Mouse (Mus musculus) heart, embryonic 10.5 days (tissue): ENCODE measurements around the gene Tmem19. TPM values are rescaled to one million over a fixed set of nuclear protein-coding genes. Genes with fewer than 3 reads are reported as not detected.
A peak's percentile ranks its signal among the peaks of the same experiment; 100 is the strongest.

Experiments used
- DNase-seq: peaks from one replicate; pipeline ENCODE4 v3.0.0-alpha.2; 2017; ENCODE audit warnings: low spot score
- H3K27ac ChIP-seq: fragments of 300-500 bp; sonication (generic); 2 replicates; pipeline ENCODE4 v1.5.1; 2016; ENCODE audit warnings: mild to moderate bottlenecking
- H3K27me3 ChIP-seq: fragments of 300-500 bp; sonication (generic); 2 replicates; pipeline ENCODE4 v1.6.1; 2016; ENCODE audit warnings: mild to moderate bottlenecking; ENCODE audit not compliant: poor library complexity, insufficient read depth, severe bottlenecking
- H3K36me3 ChIP-seq: fragments of 300-500 bp; sonication (generic); 2 replicates; pipeline ENCODE4 v1.6.1; 2016; ENCODE audit warnings: mild to moderate bottlenecking, moderate library complexity
- H3K4me1 ChIP-seq: fragments of 300-500 bp; sonication (generic); 2 replicates; pipeline ENCODE4 v1.6.1; 2016; ENCODE audit warnings: mild to moderate bottlenecking
- H3K4me3 ChIP-seq: fragments of 300-500 bp; sonication (generic); 2 replicates; pipeline ENCODE4 v1.5.1; 2016; ENCODE audit warnings: mild to moderate bottlenecking, moderate library complexity
- H3K9me3 ChIP-seq: fragments of 300-500 bp; sonication (generic); 2 replicates; pipeline ENCODE4 v1.6.1; 2016; ENCODE audit warnings: mild to moderate bottlenecking, moderate library complexity
- WGBS: fragments of 180-500 bp; shearing (Covaris S2); methylation state at CpG from one replicate; pipeline ENCODE4 v1.1.7; 2016; 5-methylcytosine and 5-hydroxymethylcytosine counted together
- polyA plus RNA-seq: library from polyadenylated mRNA; unstranded; fragments of >200 nt; fragmentation: Nextera tagmentation; extraction: Ambion mirVana; gene quantifications from 2 replicates; pipeline ENCODE4 v1.2.1, GENCODE M21; 2016

Tmem19 gene
- polyA plus RNA-seq, 1 experiment from 2014 or later: 25.9 TPM

GRCm38 (mm10) chr10:115314287-115314581, 48.1 kb downstream of the Tmem19 start:
- 26% methylated on average over 6 of the region's 6 CpGs for WGBS
- no peaks in the 10 kb centered on the region for H3K27me3 ChIP-seq
- peak overlapping the region; percentile 93 for H3K4me3 ChIP-seq
- no peaks in the 10 kb centered on the region for H3K36me3 ChIP-seq
- peak; percentile 55 for DNase-seq
- no peaks in the 10 kb centered on the region for H3K9me3 ChIP-seq
- H3K27ac ChIP-seq: peak overlapping the region; percentile 98
- peaks cover 49% of the 10 kb centered on the region for H3K4me1 ChIP-seq

GRCm38 (mm10) chr10:115313641-115314286, 48.5 kb downstream of the Tmem19 start:
- WGBS: 84% methylated on average over 14 of the region's 14 CpGs
- no peaks in the 10 kb centered on the region for H3K9me3 ChIP-seq
- H3K27me3 ChIP-seq: no peaks in the 10 kb centered on the region
- H3K27ac ChIP-seq: 0 out of 2 replicates have a peak overlapping the region, but pooled peaks have one; percentile 10
- H3K4me1 ChIP-seq: peaks cover 51% of the 10 kb centered on the region
- peak; percentile 33 for DNase-seq
- peak overlapping the region; percentile 93 for H3K4me3 ChIP-seq
- H3K36me3 ChIP-seq: no peaks in the 10 kb centered on the region

GRCm38 (mm10) chr10:115312732-115313131, 49.6 kb downstream of the Tmem19 start:
- Histone ChIP-seq H3K36me3 (no peaks in the 10 kb centered on the region), H3K9me3 (no peaks in the 10 kb centered on the region), H3K27me3 (no peaks in the 10 kb centered on the region), H3K4me1 (peaks cover 51% of the 10 kb centered on the region), H3K27ac (peak overlapping the region; percentile 59), H3K4me3 (peak overlapping the region; percentile 24)
- DNase-seq: peak; percentile 73
- WGBS: 47% methylated on average over 3 of the region's 3 CpGs

GRCm38 (mm10) chr10:115312194-115312593, 50.1 kb downstream of the Tmem19 start:
- peaks cover 51% of the 10 kb centered on the region for H3K4me1 ChIP-seq
- H3K36me3 ChIP-seq: no peaks in the 10 kb centered on the region
- 85% methylated on average over 5 of the region's 5 CpGs for WGBS
- H3K9me3 ChIP-seq: no peaks in the 10 kb centered on the region
- H3K27me3 ChIP-seq: no peaks in the 10 kb centered on the region
- H3K4me3 ChIP-seq: peak overlapping the region; percentile 24; the same call in 1 of the 2 replicates
- peak; percentile 24 for DNase-seq
- H3K27ac ChIP-seq: peak overlapping the region; percentile 59

GRCm38 (mm10) chr10:115311263-115311965, 50.9 kb downstream of the Tmem19 start:
- Histone ChIP-seq H3K4me1 (peaks cover 53% of the 10 kb centered on the region), H3K27ac (no peak overlapping the region)
- 89% methylated on average over 14 of the region's 14 CpGs for WGBS

GRCm38 (mm10) chr10:115309191-115309590, 53.1 kb downstream of the Tmem19 start:
- peak; percentile 60 for DNase-seq
- H3K4me1 ChIP-seq: peaks cover 55% of the 10 kb centered on the region
- 90% methylated on average over 4 of the region's 4 CpGs for WGBS

More at GRCm38 (mm10) chr10:115311263-115311965, 50.9 kb downstream of the Tmem19 start:
- peak; percentile 66 for DNase-seq
- H3K9me3 ChIP-seq: no peaks in the 10 kb centered on the region
- H3K36me3 ChIP-seq: no peaks in the 10 kb centered on the region
- H3K27me3 ChIP-seq: no peaks in the 10 kb centered on the region
- no peak overlapping the region for H3K4me3 ChIP-seq

GRCm38 (mm10) chr10:115307331-115307875, 54.9 kb downstream of the Tmem19 start:
- Histone ChIP-seq H3K36me3 (peaks cover 10% of the 10 kb centered on the region; the same call in 1 of the 2 replicates), H3K9me3 (no peaks in the 10 kb centered on the region), H3K4me3 (no peak overlapping the region), H3K4me1 (peaks cover 38% of the 10 kb centered on the region), H3K27me3 (no peaks in the 10 kb centered on the region), H3K27ac (no peak overlapping the region)
- peak; percentile 58 for DNase-seq
- WGBS: 87% methylated on average over 7 of the region's 7 CpGs

More at GRCm38 (mm10) chr10:115309191-115309590, 53.1 kb downstream of the Tmem19 start:
- no peaks in the 10 kb centered on the region for H3K36me3 ChIP-seq
- no peaks in the 10 kb centered on the region for H3K9me3 ChIP-seq
- H3K27me3 ChIP-seq: no peaks in the 10 kb centered on the region
- no peak overlapping the region for H3K4me3 ChIP-seq
- H3K27ac ChIP-seq: no peak overlapping the region

- Histone ChIP-seq H3K4me3 (no peak overlapping the region), H3K27ac (no peak overlapping the region), H3K4me1 (no peaks in the 10 kb centered on the region), H3K36me3 (peaks cover 50% of the 10 kb centered on the region), H3K9me3 (no peaks in the 10 kb centered on the region), H3K27me3 (no peaks in the 10 kb centered on the region)
- WGBS: 91% methylated on average over 4 of the region's 4 CpGs
- DNase-seq: no peak
Observed at GRCm38 (mm10) chr10:115298683-115299082, 63.6 kb downstream of the Tmem19 start.

- H3K4me1 ChIP-seq: no peaks in the 10 kb centered on the region
- H3K9me3 ChIP-seq: no peaks in the 10 kb centered on the region
- no peak overlapping the region for H3K4me3 ChIP-seq
- WGBS: 84% methylated on average over 5 of the region's 5 CpGs
- H3K27me3 ChIP-seq: no peaks in the 10 kb centered on the region
- DNase-seq: peak; percentile 16
- peaks cover 55% of the 10 kb centered on the region for H3K36me3 ChIP-seq
- no peak overlapping the region for H3K27ac ChIP-seq
Observed at GRCm38 (mm10) chr10:115297582-115297981, 64.7 kb downstream of the Tmem19 start.

- Histone ChIP-seq H3K9me3 (no peaks in the 10 kb centered on the region), H3K27me3 (no peaks in the 10 kb centered on the region), H3K36me3 (peaks cover 62% of the 10 kb centered on the region), H3K4me1 (no peaks in the 10 kb centered on the region), H3K27ac (no peak overlapping the region), H3K4me3 (no peak overlapping the region)
- 83% methylated on average over 9 of the region's 9 CpGs for WGBS
- peak; percentile 66 for DNase-seq
Observed at GRCm38 (mm10) chr10:115296401-115296935, 65.8 kb downstream of the Tmem19 start.

GRCm38 (mm10) chr10:115295162-115295561, 67.1 kb downstream of the Tmem19 start:
- no peaks in the 10 kb centered on the region for H3K9me3 ChIP-seq
- peaks cover 61% of the 10 kb centered on the region for H3K36me3 ChIP-seq
- H3K4me1 ChIP-seq: no peaks in the 10 kb centered on the region
- no peaks in the 10 kb centered on the region for H3K27me3 ChIP-seq
- peak; percentile 67 for DNase-seq
- no peak overlapping the region for H3K4me3 ChIP-seq
- no peak overlapping the region for H3K27ac ChIP-seq
- WGBS: 88% methylated on average over 3 of the region's 3 CpGs

- Histone ChIP-seq H3K4me1 (no peaks in the 10 kb centered on the region), H3K36me3 (peaks cover 58% of the 10 kb centered on the region), H3K4me3 (no peak overlapping the region), H3K27ac (no peak overlapping the region), H3K27me3 (no peaks in the 10 kb centered on the region), H3K9me3 (no peaks in the 10 kb centered on the region)
- WGBS: 95% methylated on average over 7 of the region's 7 CpGs
- no peak for DNase-seq
Observed at GRCm38 (mm10) chr10:115294715-115295114, 67.6 kb downstream of the Tmem19 start.

- Histone ChIP-seq H3K4me1 (no peaks in the 10 kb centered on the region), H3K27me3 (no peaks in the 10 kb centered on the region), H3K9me3 (no peaks in the 10 kb centered on the region), H3K4me3 (no peak overlapping the region), H3K36me3 (peaks cover 62% of the 10 kb centered on the region), H3K27ac (no peak overlapping the region)
- WGBS: 90% methylated on average over 7 of the region's 7 CpGs
- DNase-seq: peak; percentile 39
Observed at GRCm38 (mm10) chr10:115293946-115294345, 68.4 kb downstream of the Tmem19 start.
